Mouse (Mus musculus): ENCODE results near the gene Psmc4.

The Psmc4 gene

DNA sequence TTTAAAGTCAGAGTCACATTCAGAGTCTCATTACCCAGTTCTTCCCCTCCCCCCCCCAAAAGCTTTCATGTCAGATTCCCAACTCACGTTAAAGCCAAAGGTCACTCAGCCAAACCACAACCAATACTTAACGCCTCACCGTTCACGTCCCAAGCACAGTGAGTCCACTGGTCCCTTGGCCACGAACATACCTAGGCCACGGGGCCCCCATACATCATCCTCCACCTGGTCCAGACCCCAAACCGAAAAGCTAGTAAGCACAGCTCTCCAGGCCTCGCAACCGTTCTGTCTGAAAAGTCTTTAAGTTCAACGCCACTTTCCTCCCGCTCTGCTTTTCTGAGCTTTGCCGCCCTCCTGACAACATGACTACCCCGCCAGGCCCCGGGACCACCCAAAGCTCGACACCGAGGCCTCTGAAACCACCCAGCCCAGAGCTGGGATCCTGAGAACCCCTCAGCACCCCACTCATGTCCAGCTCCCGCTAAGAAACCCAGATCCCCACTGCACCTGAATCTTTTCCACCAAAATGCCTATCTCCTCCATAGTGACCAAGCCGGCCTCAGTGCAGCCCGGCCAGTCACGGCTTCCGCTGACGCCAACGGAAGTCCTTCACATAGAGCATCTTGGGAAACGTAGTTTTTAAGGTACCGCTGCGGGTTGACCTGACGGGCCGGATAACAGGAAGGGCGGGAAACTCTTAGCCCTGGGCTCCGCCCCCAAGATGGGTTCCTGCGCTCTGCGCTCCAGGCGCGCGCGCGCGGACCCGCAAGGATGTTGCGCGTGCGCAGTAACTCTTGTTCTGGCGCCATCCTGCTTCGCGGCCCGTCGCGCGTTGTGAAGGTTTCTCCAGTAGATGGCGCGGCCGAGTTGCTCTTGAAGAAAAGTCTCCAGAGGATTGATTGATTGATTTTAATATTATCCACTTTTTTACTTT, at the start of gene Psmc4:
TSS of gene Psmc4 (minus strand) at position 626 of the 934 bp plus-strand sequence.
- peak; percentile 99 for DNase-seq

DNA sequence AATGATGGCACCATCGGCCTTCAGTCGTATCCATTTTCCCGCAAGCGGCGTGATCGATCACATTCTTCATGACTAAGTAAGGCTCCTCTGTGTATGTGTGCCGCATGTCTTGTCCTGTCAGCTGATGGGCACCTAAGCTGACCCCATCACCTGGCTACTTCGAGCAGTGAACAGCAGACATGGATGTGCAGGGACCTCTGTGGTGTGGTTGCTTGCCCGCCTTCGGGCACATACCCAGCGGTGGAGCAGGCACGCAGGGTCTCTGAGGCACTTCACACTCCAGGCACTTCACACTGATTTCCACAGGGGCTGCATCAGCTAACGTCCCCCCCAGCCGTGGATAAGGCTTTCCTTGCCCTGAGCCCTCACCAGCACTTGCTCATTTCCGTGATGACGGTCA, 49.2 kb upstream of the Psmc4 start:
- DNase-seq: no peak

DNA sequence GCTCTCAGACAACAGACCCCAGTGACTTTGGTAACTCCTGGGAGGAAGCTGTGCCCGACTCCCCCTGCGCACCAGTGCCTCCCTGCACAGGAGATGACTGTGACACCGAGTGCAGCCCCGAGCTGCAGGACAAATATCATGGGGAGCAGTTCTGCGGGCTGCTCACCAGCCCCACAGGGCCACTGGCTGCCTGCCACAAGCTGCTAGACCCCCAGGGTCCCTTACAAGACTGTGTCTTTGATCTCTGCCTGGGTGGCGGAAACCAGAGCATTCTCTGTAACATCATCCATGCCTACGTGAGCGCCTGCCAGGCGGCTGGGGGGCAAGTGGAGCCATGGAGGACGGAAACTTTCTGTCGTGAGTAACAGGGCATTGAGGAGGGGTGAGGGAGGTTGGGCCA, 43.6 kb upstream of the Psmc4 start:
- no peak for DNase-seq

DNA sequence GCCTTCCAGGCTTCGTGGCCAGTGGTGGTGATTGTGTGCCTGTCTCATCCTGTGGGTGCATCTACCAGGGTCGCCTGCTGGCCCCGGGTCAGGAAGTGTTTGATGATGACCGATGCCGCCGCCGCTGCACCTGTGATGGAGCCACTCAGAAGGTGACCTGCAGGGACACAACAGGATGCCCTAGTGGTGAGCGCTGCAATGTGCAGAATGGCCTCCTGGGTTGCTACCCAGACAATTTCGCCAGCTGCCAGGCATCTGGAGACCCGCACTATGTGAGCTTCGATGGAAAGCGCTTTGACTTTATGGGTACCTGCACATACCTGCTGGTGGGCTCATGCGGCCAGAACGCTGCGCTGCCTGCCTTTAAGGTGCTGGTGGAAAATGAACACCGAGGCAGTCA, 36.3 kb upstream of the Psmc4 start:
- no peak for DNase-seq

DNA sequence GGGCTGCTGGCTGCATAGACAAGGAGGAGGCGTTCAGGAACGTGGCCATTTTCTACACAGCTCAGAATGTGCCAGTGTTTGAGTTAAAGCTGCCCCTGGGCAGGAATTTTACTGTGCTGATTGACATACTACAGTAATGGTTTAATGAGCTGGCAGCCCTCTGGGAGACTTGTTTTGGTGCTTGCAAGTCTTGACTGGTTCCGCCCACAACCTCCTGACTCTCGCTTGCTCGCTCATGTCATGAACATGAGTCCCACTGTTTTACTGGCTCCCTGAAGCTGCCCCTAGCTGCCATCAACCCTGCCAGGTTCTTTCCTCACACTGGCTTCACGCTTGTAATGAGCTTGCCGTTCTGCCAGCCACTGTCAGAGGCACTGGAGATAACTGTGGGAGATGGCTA, 34.3 kb upstream of the Psmc4 start:
- DNase-seq: no peak

DNA sequence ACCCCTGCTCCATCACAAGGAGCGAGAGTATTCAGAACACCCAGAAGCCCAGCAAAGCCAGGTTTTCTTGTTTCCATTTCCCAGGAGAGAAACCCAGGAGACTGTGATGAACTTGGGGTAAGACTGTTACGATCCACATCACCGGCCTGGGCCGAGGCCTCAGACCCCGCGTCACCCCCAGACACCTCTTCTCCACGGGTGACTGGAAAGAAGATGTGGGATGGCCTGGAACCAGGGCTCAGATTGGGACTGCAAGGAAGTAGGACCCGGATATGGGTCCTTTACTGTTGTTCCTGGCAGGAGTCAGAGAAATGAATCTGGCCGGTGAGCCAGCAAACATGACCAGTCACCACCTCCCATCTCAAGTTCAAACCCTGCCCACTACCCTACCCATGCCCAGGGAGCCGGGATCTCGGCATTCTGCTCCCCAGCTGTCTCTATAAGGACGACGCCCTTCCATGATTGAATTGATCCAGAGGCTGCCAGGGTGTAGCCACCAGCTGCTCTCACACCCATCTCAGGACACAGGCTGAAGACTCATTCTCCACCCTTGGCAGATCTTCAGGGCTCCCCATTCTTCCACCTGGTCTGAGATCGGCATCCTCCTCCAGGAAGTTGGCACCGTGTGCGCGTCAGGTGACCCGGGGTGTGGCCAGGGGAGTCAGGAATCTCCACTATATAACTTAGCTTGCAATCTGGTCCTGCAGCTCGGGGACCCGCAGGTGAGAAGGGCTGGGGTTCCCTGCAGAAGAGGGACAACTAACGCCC, 20.8 kb upstream of the Psmc4 start, which contains the start of gene Fcgbp:
TSS of gene Fcgbp (plus strand) at position 706 of the 768 bp plus-strand sequence.
- DNase-seq: no peak

DNA sequence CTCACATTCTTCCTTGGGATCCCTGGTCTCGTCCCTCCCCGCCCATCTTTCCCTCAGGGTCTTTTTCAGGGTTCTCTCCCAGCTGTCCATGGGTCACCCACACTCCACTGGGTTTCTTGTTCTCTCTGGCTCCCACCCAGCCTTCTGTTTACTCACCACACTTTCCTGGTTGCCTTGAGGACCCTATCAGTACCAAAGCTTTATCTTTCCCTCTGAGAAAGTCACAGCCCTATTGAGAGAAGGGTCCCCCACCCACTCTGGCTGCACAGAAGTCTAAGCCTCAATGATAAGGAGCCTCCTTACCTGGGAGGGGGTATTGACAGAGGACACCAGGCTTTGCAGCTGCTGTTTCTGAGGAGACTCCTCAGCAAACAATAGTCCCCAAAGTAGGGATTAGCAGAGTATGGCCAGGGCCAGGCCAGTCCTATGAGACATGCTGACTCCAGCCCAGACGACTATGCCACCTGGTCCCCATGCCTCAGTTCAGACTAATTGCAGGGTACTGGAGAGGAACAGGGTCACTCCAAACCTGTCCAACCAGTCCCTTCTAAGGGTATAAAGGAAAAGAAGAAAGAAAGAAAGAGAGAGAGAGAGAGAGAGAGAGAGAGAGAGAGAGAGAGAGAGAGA, 19.8 kb upstream of the Psmc4 start:
- DNase-seq: no peak

DNA sequence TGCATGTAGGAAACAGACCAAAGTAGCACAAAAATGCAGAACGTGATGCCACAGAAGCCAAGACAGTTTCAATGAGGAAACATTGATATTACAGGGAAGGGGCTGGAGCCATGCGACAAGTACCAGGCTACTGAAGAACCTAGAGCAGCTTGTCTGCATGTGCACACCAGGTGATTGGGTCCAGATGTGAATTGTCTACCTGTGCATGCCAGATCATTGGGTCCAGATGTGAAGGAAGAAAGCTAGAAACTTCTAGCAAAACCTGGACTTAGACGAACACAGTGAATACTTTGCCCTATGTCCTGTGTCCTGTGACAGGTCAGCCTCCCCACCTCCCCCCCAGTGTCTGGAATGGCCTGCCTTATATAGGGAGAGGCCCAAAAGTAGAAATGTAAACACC, 18.8 kb upstream of the Psmc4 start:
- no peak for DNase-seq

DNA sequence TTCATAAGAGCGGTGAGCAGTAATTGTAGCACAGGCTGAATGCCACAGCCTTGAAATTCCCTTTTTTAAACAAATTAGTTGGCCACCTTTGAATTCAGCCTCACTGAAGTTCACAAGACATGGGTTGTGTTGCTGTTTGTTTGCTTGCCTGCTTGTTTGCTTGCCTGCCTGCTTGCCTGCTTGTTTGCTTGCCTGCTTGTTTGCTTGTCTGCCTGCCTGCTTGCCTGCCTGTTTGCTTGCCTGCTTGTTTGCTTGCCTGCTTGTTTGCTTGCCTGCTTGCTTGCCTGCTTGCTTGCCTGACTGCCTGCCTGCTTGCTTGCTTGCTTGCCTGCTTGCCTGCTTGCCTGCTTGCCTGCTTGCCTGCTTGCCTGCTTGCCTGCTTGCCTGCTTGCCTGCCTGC, 10.1 kb upstream of the Psmc4 start:
- no peak for DNase-seq

DNA sequence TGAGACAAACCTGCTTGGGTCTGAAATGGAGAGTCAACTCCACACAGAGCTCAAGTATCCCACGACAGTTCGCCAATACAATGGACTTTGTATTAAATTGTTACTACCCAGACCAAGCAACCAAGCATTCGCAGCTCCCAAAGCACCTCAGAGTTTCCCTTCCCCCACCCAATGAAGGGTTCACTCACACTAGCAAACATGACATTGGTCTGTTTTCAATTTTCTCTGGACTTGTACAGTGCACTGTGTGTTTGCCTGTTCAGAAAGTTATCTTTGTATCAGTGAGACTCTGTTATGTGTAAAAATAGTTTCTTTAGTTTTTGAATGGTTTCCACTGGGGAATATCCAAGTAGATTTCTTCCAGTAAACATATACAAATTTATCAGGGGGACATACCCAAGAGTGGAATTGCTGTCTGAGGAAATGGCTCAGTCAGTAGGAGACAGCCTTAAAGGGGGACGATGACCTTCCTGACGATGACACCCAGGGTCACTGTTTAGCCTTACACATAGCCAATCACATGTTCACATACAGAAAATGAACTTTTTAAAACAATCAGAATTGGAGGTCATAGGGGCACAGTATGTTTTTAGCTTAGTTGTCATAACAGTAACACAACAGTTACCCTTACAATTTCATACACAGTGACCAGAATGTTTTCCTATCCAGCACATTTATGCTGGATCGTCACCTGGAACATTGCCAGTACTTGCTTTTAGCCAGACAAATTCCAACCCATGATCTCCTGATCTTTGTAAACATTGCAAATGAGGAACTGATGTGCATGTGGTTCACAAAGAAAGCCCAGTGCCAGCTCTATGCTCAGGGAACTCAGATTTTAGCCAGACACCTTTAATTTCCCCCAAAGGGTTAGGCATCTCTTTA, 3.4 kb upstream of the Psmc4 start:
- DNase-seq: no peak

DNA sequence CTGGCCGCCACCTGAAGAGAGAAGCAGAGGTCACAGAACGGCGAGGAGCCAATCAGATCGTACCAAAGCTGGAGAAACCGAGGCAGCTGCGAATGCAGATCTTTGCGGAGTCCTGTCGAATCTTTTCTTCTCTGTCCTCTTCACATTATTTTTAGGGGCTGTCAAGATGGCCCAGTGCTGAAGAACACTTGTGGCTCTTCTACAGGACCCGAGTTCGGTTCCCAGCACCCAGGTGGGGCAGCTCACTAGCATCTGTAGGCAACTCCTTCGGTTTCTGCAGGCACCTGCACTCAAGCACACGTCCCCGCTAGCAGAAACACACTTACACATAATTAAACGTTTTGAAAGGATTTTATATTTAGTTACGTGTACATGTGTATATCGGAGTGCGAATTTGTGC, 683 bp upstream of the Psmc4 start:
- DNase-seq: peak; percentile 54

DNA sequence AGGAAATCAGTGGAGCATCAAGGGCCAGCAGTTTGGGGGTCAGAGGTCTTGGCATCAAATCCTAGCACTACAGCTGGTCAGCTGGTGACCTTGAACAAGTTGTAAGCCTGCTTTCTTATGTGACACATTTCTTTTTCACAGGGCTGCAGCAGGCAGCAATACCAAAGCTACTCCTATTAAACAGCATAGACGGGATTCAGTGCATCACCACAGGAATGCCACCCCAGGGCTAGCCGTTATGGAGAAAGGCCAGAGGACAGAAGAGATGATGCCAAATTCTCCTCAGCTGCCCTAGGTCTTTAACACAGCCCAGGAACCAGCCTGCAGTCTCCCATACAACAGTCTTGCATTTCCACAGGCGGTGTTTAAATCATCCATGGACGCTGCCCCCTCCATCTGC, 5.4 kb downstream of the Psmc4 start:
- DNase-seq: no peak

DNA sequence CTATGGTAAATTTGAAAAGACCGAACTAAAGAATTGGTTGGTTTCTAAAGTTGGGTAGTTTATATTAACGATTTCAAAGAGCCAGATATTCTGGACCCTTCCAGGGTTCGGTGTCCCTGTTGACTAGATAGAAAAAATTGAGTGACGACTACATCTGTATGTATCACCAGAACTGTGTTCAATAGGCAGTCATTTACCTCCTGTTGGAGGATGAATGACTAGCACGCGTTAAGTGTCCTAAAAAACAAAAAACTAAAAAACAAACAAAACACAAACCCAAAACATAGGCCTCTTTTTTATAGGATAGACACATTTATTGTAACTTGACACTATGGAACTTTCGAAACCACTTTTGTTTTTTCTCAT, 35.5 kb downstream of the Psmc4 start:
- no peak for DNase-seq

DNA sequence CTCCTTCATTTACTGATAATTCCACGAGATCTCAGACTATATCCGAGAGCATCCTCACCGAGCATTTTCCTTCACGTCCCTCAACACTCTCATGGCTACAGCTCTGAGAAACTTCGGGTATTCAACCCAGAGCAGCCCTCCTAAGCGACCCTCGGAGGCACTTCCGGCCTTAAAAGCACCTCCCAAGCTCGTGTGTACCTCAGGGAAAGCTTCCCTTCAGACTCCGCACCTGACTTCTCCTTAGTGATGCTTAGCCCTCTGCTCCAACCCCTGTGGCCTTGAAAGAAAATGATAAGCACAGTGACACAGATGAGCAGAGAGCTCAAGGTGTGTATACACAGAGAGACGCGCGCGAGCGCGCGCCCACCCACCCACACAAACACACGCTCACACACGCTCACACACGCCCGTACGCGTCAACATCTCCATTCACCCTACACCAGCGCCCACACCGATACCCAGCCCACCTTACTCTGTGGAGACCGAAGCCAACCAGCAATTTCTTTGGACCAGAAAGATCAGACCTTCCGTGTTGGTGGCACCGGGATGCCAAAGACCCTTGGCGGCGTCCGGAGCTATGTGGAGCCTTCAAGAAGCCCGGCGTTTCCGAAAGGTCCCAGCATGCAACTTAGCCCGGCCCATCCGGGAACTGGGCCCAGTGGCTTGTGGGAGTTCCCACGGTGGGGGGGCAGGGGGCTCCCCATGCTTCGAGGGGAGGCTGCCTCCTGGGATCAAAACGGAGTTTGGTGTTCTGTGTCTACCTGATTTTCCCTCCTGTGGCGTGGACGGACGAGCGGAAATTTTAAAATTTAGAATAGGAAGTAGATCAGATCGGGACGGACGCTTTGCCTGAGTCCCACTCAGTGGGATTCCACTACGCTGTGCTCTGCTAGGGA, 36.1 kb downstream of the Psmc4 start, which contains the start of gene Zfp850:
TSS of gene Zfp850 (minus strand) at position 567 of the 896 bp plus-strand sequence.
- peak; percentile 76 for DNase-seq

DNA sequence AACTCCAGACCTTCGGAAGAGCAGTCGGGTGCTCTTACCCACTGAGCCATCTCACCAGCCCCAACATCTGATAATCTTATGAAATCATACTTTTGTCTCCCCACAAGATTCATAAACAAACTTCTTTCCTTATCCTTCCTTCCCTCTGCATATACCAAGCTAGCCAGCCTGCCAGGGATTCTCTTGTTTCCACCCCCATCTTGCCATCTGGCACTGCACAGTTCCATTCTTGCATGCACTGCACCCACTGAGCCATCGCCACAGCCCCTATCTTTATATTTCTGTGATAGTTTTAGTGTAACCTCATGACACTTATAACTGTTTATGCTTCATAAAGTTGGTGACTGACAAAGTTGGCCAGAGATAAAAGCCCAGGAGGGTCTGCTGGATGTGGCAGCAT, 39.6 kb downstream of the Psmc4 start:
- DNase-seq: no peak
